Mouse (Mus musculus) cortical plate, adult 2 months (tissue): ENCODE results near the gene Pou2f2.

Source experiments
- CTCF ChIP-seq: fragments of 200-500 bp; IDR thresholded peaks from 2 replicates; pipeline ENCODE4 v1.5.1; 2011; ENCODE audit warnings: mild to moderate bottlenecking, control low read depth, low read length; ENCODE audit not compliant: insufficient read depth; ENCODE audit errors: extremely low read depth
- POLR2A ChIP-seq: fragments of 200-500 bp; IDR thresholded peaks from 2 replicates; pipeline ENCODE4 v1.6.1; 2011; ENCODE audit warnings: mild to moderate bottlenecking, low read length, control low read depth; ENCODE audit not compliant: insufficient read depth; ENCODE audit errors: extremely low read depth

- TF ChIP-seq CTCF (no peak), POLR2A (peak; percentile 83)
Observed at GRCm38 (mm10) chr7:25219756-25220456, 40.4 kb upstream of the Pou2f2 start.
